Mouse (Mus musculus) liver, embryonic 14.5 days (tissue): ENCODE results near the gene Ly6c1. TPM values are rescaled to one million over a fixed set of nuclear protein-coding genes. Genes with fewer than 3 reads are reported as not detected.
"Not testable (repeated sequence)": the region's sequence is repeated elsewhere in the genome, so short reads cannot be mapped to it uniquely, and the experiment has no call there.

Experiments
- ATAC-seq: fragments of 200-750 bp; cut with Nextera tagmentation; 2 replicates; pipeline ENCODE4 v1.8.0; 2017; ENCODE audit warnings: moderate number of reproducible peaks, mild to moderate bottlenecking, moderate library complexity; ENCODE audit not compliant: insufficient read depth
- DNase-seq, 3 experiments: peaks; one replicate each; pipeline ENCODE4 v3.0.0-alpha.2; 2012 to 2013; ENCODE audit warnings: low read depth in 3 of 3, low spot score in 3 of 3
- H3K27ac ChIP-seq: fragments of 300-500 bp; sonication (generic); 2 replicates; pipeline ENCODE4 v1.5.1; 2014; ENCODE audit warnings: moderate library complexity, mild to moderate bottlenecking, control low read depth, inconsistent platforms
- H3K27me3 ChIP-seq: fragments of 300-500 bp; sonication (generic); 2 replicates; pipeline ENCODE4 v1.6.1; 2014; ENCODE audit warnings: mild to moderate bottlenecking, low read length, moderate library complexity; ENCODE audit not compliant: control insufficient read depth, insufficient read depth
- H3K36me3 ChIP-seq: fragments of 300-500 bp; sonication (generic); replicated peaks from 2 replicates; pipeline ENCODE4 v1.6.1; 2014; ENCODE audit warnings: low read depth; ENCODE audit not compliant: control insufficient read depth, insufficient read depth
- H3K4me1 ChIP-seq, 2 experiments: fragments of 200-500 bp in 1 of 2; fragments of 300-500 bp in 1 of 2; sonication (generic) in 1 of 2; replicated peaks; 2 replicates each; pipeline ENCODE4 v1.6.1; 2012 to 2014; ENCODE audit warnings: antibody characterized with exemption in 1 of 2, inconsistent platforms in 1 of 2, low read length in 1 of 2; ENCODE audit not compliant: control insufficient read depth in 2 of 2, insufficient read depth in 2 of 2
- H3K4me2 ChIP-seq: fragments of 300-500 bp; sonication (generic); 2 replicates; pipeline ENCODE4 v1.6.1; 2014; ENCODE audit warnings: low read depth, mild to moderate bottlenecking, control low read depth, moderate library complexity
- H3K4me3 ChIP-seq, 2 experiments: fragments of 200-500 bp in 1 of 2; fragments of 300-500 bp in 1 of 2; sonication (generic) in 1 of 2; 2 replicates each; pipeline ENCODE4 v1.5.1; 2012 to 2014; ENCODE audit warnings: low read depth in 2 of 2, low read length in 2 of 2, mild to moderate bottlenecking in 2 of 2, control low read depth in 1 of 2, inconsistent platforms in 1 of 2, moderate library complexity in 1 of 2; ENCODE audit not compliant: insufficient read depth in 1 of 2
- H3K9ac ChIP-seq: fragments of 300-500 bp; sonication (generic); replicated peaks from 2 replicates; pipeline ENCODE4 v1.6.1; 2014; ENCODE audit warnings: mild to moderate bottlenecking, control low read depth, moderate library complexity
- H3K9me3 ChIP-seq: fragments of 300-500 bp; sonication (generic); 2 replicates; pipeline ENCODE4 v1.6.1; 2016; ENCODE audit warnings: low read length, mixed read lengths; ENCODE audit not compliant: control insufficient read depth
- CTCF ChIP-seq: IDR thresholded peaks from 2 replicates; pipeline ENCODE4 v1.5.1; 2016; ENCODE audit warnings: antibody characterized with exemption, low read depth, control low read depth
- WGBS: fragments of 180-500 bp; shearing (Covaris S2); extraction: QIAGEN DNeasy Blood & Tissue Kit; methylation state at CpG from one replicate; pipeline ENCODE4 v1.1.7; 2014; ENCODE audit not compliant: insufficient replicate concordance; 5-methylcytosine and 5-hydroxymethylcytosine counted together
- polyA plus RNA-seq, 2 experiments: library from polyadenylated mRNA; depleted of rRNA in 1 of 2; stranded (reverse) in 1 of 2; unstranded in 1 of 2; fragments of >200 nt; fragmentation: Nextera tagmentation in 1 of 2; extraction: Ambion mirVana in 1 of 2; gene quantifications; 2 replicates each; pipeline versions ENCODE4 v1.2.1 to v1.2.3; 2012 to 2014

Ly6c1 gene
- polyA plus RNA-seq, 2 experiments: 0.17 to 0.28 TPM

GRCm38 (mm10) chr15:75045501-75045900, 3.1 kb downstream of the Ly6c1 start:
- 26% methylated on average over 3 of the region's 3 CpGs for WGBS
- DNase-seq, H3K4me1 ChIP-seq, H3K36me3 ChIP-seq, ATAC-seq, H3K4me2 ChIP-seq, H3K9me3 ChIP-seq, H3K27ac ChIP-seq, H3K4me3 ChIP-seq, H3K9ac ChIP-seq, H3K27me3 ChIP-seq: not testable (repeated sequence)

- H3K36me3 ChIP-seq, H3K4me3 ChIP-seq, H3K27me3 ChIP-seq, H3K27ac ChIP-seq, H3K9me3 ChIP-seq, ATAC-seq, H3K4me1 ChIP-seq, H3K9ac ChIP-seq, DNase-seq, H3K4me2 ChIP-seq: not testable (repeated sequence)
- WGBS: 56% methylated on average over 6 of the region's 10 CpGs
Measured at GRCm38 (mm10) chr15:75021020-75021759, 27.4 kb downstream of the Ly6c1 start.

GRCm38 (mm10) chr15:75019446-75019845, 29.2 kb downstream of the Ly6c1 start:
- not testable (repeated sequence) for H3K36me3 ChIP-seq, H3K9ac ChIP-seq, H3K4me1 ChIP-seq, H3K4me3 ChIP-seq, H3K4me2 ChIP-seq, H3K27me3 ChIP-seq, DNase-seq, H3K9me3 ChIP-seq, ATAC-seq, H3K27ac ChIP-seq
- peak; percentile 84 for TF ChIP-seq CTCF
- 39% methylated on average over 2 of the region's 2 CpGs for WGBS

Other genes with a start within 250 kb of the Ly6c1 start
- 0.18 and 0.66 TPM in 2 replicates for gene Gml2, start 229.8 kb downstream of the Ly6c1 start, polyA plus RNA-seq (2012; rRNA removed)
- gene Gml2, start 229.8 kb downstream of the Ly6c1 start, polyA plus RNA-seq (2014; fragmentation: Nextera tagmentation; extraction: Ambion mirVana): 0.55 and 0.57 TPM in 2 replicates
- not detected in 2 replicates for gene 2010109I03Rik, start 151.8 kb downstream of the Ly6c1 start, polyA plus RNA-seq (2012; rRNA removed)
- 0.03 TPM in 1 of 2 replicates, not detected in the other for gene 2010109I03Rik, start 151.8 kb downstream of the Ly6c1 start, polyA plus RNA-seq (2014; fragmentation: Nextera tagmentation; extraction: Ambion mirVana)
- not detected in 2 replicates for gene Ly6i, start 65.4 kb downstream of the Ly6c1 start, polyA plus RNA-seq (2012; rRNA removed)
- 0.24 TPM in 1 of 2 replicates, not detected in the other for gene Ly6i, start 65.4 kb downstream of the Ly6c1 start, polyA plus RNA-seq (2014; fragmentation: Nextera tagmentation; extraction: Ambion mirVana)
- gene Ly6a, start 50.8 kb downstream of the Ly6c1 start, polyA plus RNA-seq (2012; rRNA removed): 1.6 and 1.7 TPM in 2 replicates
- gene Ly6a, start 50.8 kb downstream of the Ly6c1 start, polyA plus RNA-seq (2014; fragmentation: Nextera tagmentation; extraction: Ambion mirVana): 3.6 and 4.0 TPM in 2 replicates
- gene Ly6c2, start 63.1 kb upstream of the Ly6c1 start, polyA plus RNA-seq (2012; rRNA removed): 21.6 and 23.6 TPM in 2 replicates
- gene Ly6c2, start 63.1 kb upstream of the Ly6c1 start, polyA plus RNA-seq (2014; fragmentation: Nextera tagmentation; extraction: Ambion mirVana): 29.8 and 43.1 TPM in 2 replicates
- 0.30 and 0.51 TPM in 2 replicates for gene Ly6g, start 106.4 kb upstream of the Ly6c1 start, polyA plus RNA-seq (2012; rRNA removed)
- 0.74 and 0.86 TPM in 2 replicates for gene Ly6g, start 106.4 kb upstream of the Ly6c1 start, polyA plus RNA-seq (2014; fragmentation: Nextera tagmentation; extraction: Ambion mirVana)
- 2.9 and 3.0 TPM in 2 replicates for gene BC025446, start 167.5 kb upstream of the Ly6c1 start, polyA plus RNA-seq (2012; rRNA removed)
- 3.9 and 5.7 TPM in 2 replicates for gene BC025446, start 167.5 kb upstream of the Ly6c1 start, polyA plus RNA-seq (2014; fragmentation: Nextera tagmentation; extraction: Ambion mirVana)
- 0.05 TPM in 1 of 2 replicates, not detected in the other for gene Ly6f, start 219.6 kb upstream of the Ly6c1 start, polyA plus RNA-seq (2012; rRNA removed)
- gene Ly6f, start 219.6 kb upstream of the Ly6c1 start, polyA plus RNA-seq (2014; fragmentation: Nextera tagmentation; extraction: Ambion mirVana): not detected in 2 replicates